Comparison of ENCODE assay signal across 8 mouse cellular contexts in the genomic region with DNA sequence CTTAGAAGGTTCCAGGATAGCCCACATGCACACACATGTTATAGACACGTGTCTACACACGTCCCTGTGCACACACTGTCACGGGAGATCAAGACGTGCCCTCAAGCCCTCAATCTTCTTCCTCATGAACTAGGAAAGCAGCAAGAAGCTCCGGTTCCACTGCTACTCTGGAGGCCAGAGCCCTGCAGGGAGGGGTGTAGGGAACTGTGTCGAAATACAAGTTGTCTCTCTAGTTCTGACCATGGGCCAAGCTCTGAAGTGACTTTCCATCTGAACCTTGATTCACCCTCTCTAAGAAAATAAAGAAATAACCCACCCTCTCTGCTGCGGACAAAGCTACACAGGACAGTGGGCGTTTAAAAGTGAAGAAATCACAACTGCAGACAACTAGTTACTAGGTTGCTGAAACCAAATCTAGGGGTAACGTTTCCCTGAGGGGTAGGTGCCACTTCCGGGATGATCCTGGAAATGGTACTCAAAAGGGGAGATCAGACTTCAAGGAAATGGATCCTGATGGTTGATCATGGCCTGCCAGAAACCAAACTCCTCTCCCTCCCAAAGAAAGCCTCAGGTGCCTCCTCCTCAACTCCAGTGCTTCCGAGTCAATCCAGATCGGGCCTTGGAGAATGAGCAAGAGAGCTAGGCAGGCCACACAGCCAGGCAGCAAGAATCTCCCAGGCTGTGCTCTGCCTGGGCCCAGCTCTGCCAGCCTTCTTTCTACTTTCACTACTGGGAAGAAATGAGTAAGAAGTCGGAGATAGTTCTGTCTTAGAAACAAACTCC. TPM values are rescaled to one million over a fixed set of nuclear protein-coding genes. Genes with fewer than 3 reads are reported as not detected.
DNase-seq lines count a peak whose midpoint lies in the region; ATAC-seq and TF ChIP-seq lines count a peak whose summit lies in the region.

No protein-coding gene starts in this region.

- H3K4me1 ChIP-seq in kidney, postnatal 0 days (replicated peaks; ENCODE audit: insufficient read depth, low read length) = peaks cover 22% of the 10 kb centered on the region
- peaks cover 4% of the 10 kb centered on the region for H3K4me1 ChIP-seq in bone marrow, adult 2 months (ENCODE audit: control insufficient read depth, insufficient read depth, low read length)
- peaks cover 29% of the 10 kb centered on the region for H3K4me1 ChIP-seq in heart, embryonic 15.5 days (replicated peaks)
- peaks cover 31% of the 10 kb centered on the region for H3K4me1 ChIP-seq in lung, embryonic 15.5 days
- H3K4me1 ChIP-seq in stomach, postnatal 0 days (replicated peaks; ENCODE audit: control insufficient read depth, insufficient read depth) = peaks cover 4% of the 10 kb centered on the region

- no peak for TF ChIP-seq POLR2A in bone marrow, adult 2 months (IDR thresholded peaks at IDR 0.05; ENCODE audit: borderline replicate concordance, control insufficient read depth, low read depth, low read length)

- H3K4me3 ChIP-seq in kidney, postnatal 0 days (replicated peaks; ENCODE audit: low read depth, low read length) = peak overlapping the region; percentile 95
- H3K4me3 ChIP-seq in bone marrow, adult 2 months (replicated peaks; ENCODE audit: control insufficient read depth, low read depth, low read length) = peak overlapping the region; percentile 82
- peak overlapping the region; percentile 92 for H3K4me3 ChIP-seq in heart, embryonic 15.5 days
- peak overlapping the region; percentile 86 for H3K4me3 ChIP-seq in lung, embryonic 15.5 days
- H3K4me3 ChIP-seq in stomach, postnatal 0 days (ENCODE audit: low read depth, low read length) = peak overlapping the region; percentile 93

- H3K27me3 ChIP-seq in kidney, postnatal 0 days (ENCODE audit: insufficient read depth, low read length) = no peaks in the 10 kb centered on the region
- H3K27me3 ChIP-seq in heart, embryonic 15.5 days = no peaks in the 10 kb centered on the region
- H3K27me3 ChIP-seq in lung, embryonic 15.5 days = no peaks in the 10 kb centered on the region
- no peaks in the 10 kb centered on the region for H3K27me3 ChIP-seq in stomach, postnatal 0 days (ENCODE audit: control insufficient read depth, insufficient read depth, low read length)

- peak overlapping the region; percentile 85 for H3K4me2 ChIP-seq in kidney, postnatal 0 days (ENCODE audit: low read length)
- H3K4me2 ChIP-seq in heart, embryonic 15.5 days = peak overlapping the region; percentile 80
- H3K4me2 ChIP-seq in lung, embryonic 15.5 days = peak overlapping the region; percentile 90
- H3K4me2 ChIP-seq in stomach, postnatal 0 days (replicated peaks; ENCODE audit: low read depth) = peak overlapping the region; percentile 80

- peak overlapping the region; percentile 98 for H3K9ac ChIP-seq in kidney, postnatal 0 days (ENCODE audit: low read depth, low read length)
- peak overlapping the region; percentile 97 for H3K9ac ChIP-seq in heart, embryonic 15.5 days
- H3K9ac ChIP-seq in lung, embryonic 15.5 days = peak overlapping the region; percentile 93
- peak overlapping the region; percentile 99 for H3K9ac ChIP-seq in stomach, postnatal 0 days (ENCODE audit: low read length)

- TF ChIP-seq EP300 in stomach, postnatal 0 days (optimal IDR thresholded peaks at IDR 0.05) = no peak

- no peaks in the 10 kb centered on the region for H3K9me3 ChIP-seq in kidney, postnatal 0 days (replicated peaks; ENCODE audit: low read length)
- no peaks in the 10 kb centered on the region for H3K9me3 ChIP-seq in heart, embryonic 15.5 days (replicated peaks)
- no peaks in the 10 kb centered on the region for H3K9me3 ChIP-seq in lung, embryonic 15.5 days
- H3K9me3 ChIP-seq in stomach, postnatal 0 days (ENCODE audit: control insufficient read depth, low read length) = no peaks in the 10 kb centered on the region

- H3K36me3 ChIP-seq in kidney, postnatal 0 days (ENCODE audit: insufficient read depth, low read length) = peaks cover 26% of the 10 kb centered on the region; the same call in 1 of the 2 replicates
- H3K36me3 ChIP-seq in heart, embryonic 15.5 days = peaks cover 35% of the 10 kb centered on the region
- H3K36me3 ChIP-seq in lung, embryonic 15.5 days = peaks cover 35% of the 10 kb centered on the region
- H3K36me3 ChIP-seq in stomach, postnatal 0 days (ENCODE audit: control insufficient read depth, insufficient read depth, low read length) = peaks cover 27% of the 10 kb centered on the region

- ATAC-seq in kidney, postnatal 0 days (replicated peaks; ENCODE audit: low FRiP score, low read depth) = no peak
- no peak for ATAC-seq in heart, embryonic 15.5 days (replicated peaks; ENCODE audit: insufficient number of reproducible peaks, insufficient read depth, low FRiP score, low read depth)
- no peak for ATAC-seq in lung, embryonic 15.5 days (ENCODE audit: borderline replicate concordance, extremely low read depth, low FRiP score, low TSS enrichment)
- no peak for ATAC-seq in stomach, postnatal 0 days (ENCODE audit: low FRiP score, low TSS enrichment)

- peak overlapping the region; percentile 95 for H3K27ac ChIP-seq in kidney, postnatal 0 days
- peak overlapping the region; percentile 97 for H3K27ac ChIP-seq in bone marrow, adult 2 months (ENCODE audit: control insufficient read depth, insufficient read depth, low read depth, low read length, poor library complexity)
- H3K27ac ChIP-seq in heart, embryonic 15.5 days = peak overlapping the region; percentile 95
- peak overlapping the region; percentile 88 for H3K27ac ChIP-seq in lung, embryonic 15.5 days
- H3K27ac ChIP-seq in stomach, postnatal 0 days (replicated peaks) = peak overlapping the region; percentile 98

- no peak for TF ChIP-seq CTCF in kidney, postnatal 0 days (IDR thresholded peaks at IDR 0.05; ENCODE audit: low read depth)
- TF ChIP-seq CTCF in bone marrow, adult 2 months (IDR thresholded peaks at IDR 0.05; ENCODE audit: control insufficient read depth, insufficient read depth, low read length) = no peak
- TF ChIP-seq CTCF in stomach, postnatal 0 days (IDR thresholded peaks at IDR 0.05; ENCODE audit: low read depth) = no peak

- 38% methylated on average over 13 of the region's 13 CpGs for WGBS in kidney, postnatal 0 days
- 22% methylated on average over 13 of the region's 13 CpGs for WGBS in bone marrow, adult 2 months
- WGBS in heart, embryonic 15.5 days = 44% methylated on average over 13 of the region's 13 CpGs
- 44% methylated on average over 13 of the region's 13 CpGs for WGBS in lung, embryonic 15.5 days
- 28% methylated on average over 13 of the region's 13 CpGs for WGBS in stomach, postnatal 0 days

- peak; percentile 39 for DNase-seq in kidney, postnatal 0 days (ENCODE audit: low spot score)
- no peak for DNase-seq in kidney, adult 18-20 months
- DNase-seq in stomach, postnatal 0 days (ENCODE audit: low spot score) = no peak
- DNase-seq in layer of hippocampus, postnatal 36 days = no peak
- DNase-seq in layer of hippocampus, adult 18-20 months (ENCODE audit: low spot score in 2 of 2) = no peak

RNA-seq across cellular contexts. Expression of gene Sidt2, which starts 1.4 kb away (rescaled TPM):
- polyA plus RNA-seq in kidney, postnatal 0 days (2015; fragmentation: Nextera tagmentation; extraction: Ambion mirVana) = 50.8 and 53.5 TPM in 2 replicates
- 30.9 and 68.0 TPM in 2 replicates for polyA plus RNA-seq in bone marrow, adult 2 months (2011; ENCODE audit: insufficient read depth, insufficient read length, low replicate concordance, missing spikeins)
- 31.4 and 41.7 TPM in 2 replicates for polyA plus RNA-seq in heart, embryonic 15.5 days (2015; fragmentation: Nextera tagmentation; extraction: Ambion mirVana)
- polyA plus RNA-seq in lung, embryonic 15.5 days (2015; fragmentation: Nextera tagmentation; extraction: Ambion mirVana) = 31.6 and 36.9 TPM in 2 replicates
- 41.0 and 46.1 TPM in 2 replicates for polyA plus RNA-seq in stomach, postnatal 0 days (2015; fragmentation: Nextera tagmentation; extraction: Ambion mirVana)
- 10 to 100 TPM; 77.5 to 82.1 TPM for total RNA-seq in layer of hippocampus, postnatal 36 days (2021)
- 10 to 100 TPM; 69.1 to 76.4 TPM for total RNA-seq in layer of hippocampus, adult 18-20 months (2021)

RNA-seq across cellular contexts. Expression of gene Tagln, which starts 17.8 kb away (rescaled TPM):
- polyA plus RNA-seq in kidney, postnatal 0 days (2015; fragmentation: Nextera tagmentation; extraction: Ambion mirVana) = 116 and 126 TPM in 2 replicates
- polyA plus RNA-seq in bone marrow, adult 2 months (2011; ENCODE audit: insufficient read depth, insufficient read length, low replicate concordance, missing spikeins) = 2.3 and 22.2 TPM in 2 replicates
- 90.8 and 117 TPM in 2 replicates for polyA plus RNA-seq in heart, embryonic 15.5 days (2015; fragmentation: Nextera tagmentation; extraction: Ambion mirVana)
- 135 and 151 TPM in 2 replicates for polyA plus RNA-seq in lung, embryonic 15.5 days (2015; fragmentation: Nextera tagmentation; extraction: Ambion mirVana)
- 881 and 1,168 TPM in 2 replicates for polyA plus RNA-seq in stomach, postnatal 0 days (2015; fragmentation: Nextera tagmentation; extraction: Ambion mirVana)
- 1 to 10 TPM; 7.8 to 9.3 TPM for total RNA-seq in layer of hippocampus, postnatal 36 days (2021)
- total RNA-seq in layer of hippocampus, adult 18-20 months (2021) = 1 to 10 TPM; 3.4 to 8.3 TPM

RNA-seq across cellular contexts. Expression of gene Rnf214, which starts 47.0 kb away (rescaled TPM):
- polyA plus RNA-seq in kidney, postnatal 0 days (2015; fragmentation: Nextera tagmentation; extraction: Ambion mirVana) = 36.0 and 36.4 TPM in 2 replicates
- 27.9 and 30.3 TPM in 2 replicates for polyA plus RNA-seq in bone marrow, adult 2 months (2011; ENCODE audit: insufficient read depth, insufficient read length, low replicate concordance, missing spikeins)
- polyA plus RNA-seq in heart, embryonic 15.5 days (2015; fragmentation: Nextera tagmentation; extraction: Ambion mirVana) = 40.3 and 43.3 TPM in 2 replicates
- polyA plus RNA-seq in lung, embryonic 15.5 days (2015; fragmentation: Nextera tagmentation; extraction: Ambion mirVana) = 43.2 and 51.1 TPM in 2 replicates
- 18.9 and 22.3 TPM in 2 replicates for polyA plus RNA-seq in stomach, postnatal 0 days (2015; fragmentation: Nextera tagmentation; extraction: Ambion mirVana)
- total RNA-seq in layer of hippocampus, postnatal 36 days (2021) = 10 to 100 TPM; 68.2 to 76.1 TPM
- 10 to 100 TPM; 71.8 to 73.2 TPM for total RNA-seq in layer of hippocampus, adult 18-20 months (2021)

RNA-seq across cellular contexts. Expression of gene Pcsk7, which starts 47.4 kb away (rescaled TPM):
- 18.2 and 19.7 TPM in 2 replicates for polyA plus RNA-seq in kidney, postnatal 0 days (2015; fragmentation: Nextera tagmentation; extraction: Ambion mirVana)
- 10.1 and 24.5 TPM in 2 replicates for polyA plus RNA-seq in bone marrow, adult 2 months (2011; ENCODE audit: insufficient read depth, insufficient read length, low replicate concordance, missing spikeins)
- polyA plus RNA-seq in heart, embryonic 15.5 days (2015; fragmentation: Nextera tagmentation; extraction: Ambion mirVana) = 17.0 and 19.6 TPM in 2 replicates
- polyA plus RNA-seq in lung, embryonic 15.5 days (2015; fragmentation: Nextera tagmentation; extraction: Ambion mirVana) = 20.3 and 25.4 TPM in 2 replicates
- polyA plus RNA-seq in stomach, postnatal 0 days (2015; fragmentation: Nextera tagmentation; extraction: Ambion mirVana) = 17.8 and 19.7 TPM in 2 replicates
- total RNA-seq in layer of hippocampus, postnatal 36 days (2021) = 10 to 100 TPM; 23.3 to 25.3 TPM
- 10 to 100 TPM; 21.4 to 23.1 TPM for total RNA-seq in layer of hippocampus, adult 18-20 months (2021)

RNA-seq across cellular contexts. Expression of gene Pafah1b2, which starts 58.8 kb away (rescaled TPM):
- polyA plus RNA-seq in kidney, postnatal 0 days (2015; fragmentation: Nextera tagmentation; extraction: Ambion mirVana) = 113 and 127 TPM in 2 replicates
- polyA plus RNA-seq in bone marrow, adult 2 months (2011; ENCODE audit: insufficient read depth, insufficient read length, low replicate concordance, missing spikeins) = 14.6 and 25.6 TPM in 2 replicates
- polyA plus RNA-seq in heart, embryonic 15.5 days (2015; fragmentation: Nextera tagmentation; extraction: Ambion mirVana) = 105 and 124 TPM in 2 replicates
- polyA plus RNA-seq in lung, embryonic 15.5 days (2015; fragmentation: Nextera tagmentation; extraction: Ambion mirVana) = 174 and 175 TPM in 2 replicates
- polyA plus RNA-seq in stomach, postnatal 0 days (2015; fragmentation: Nextera tagmentation; extraction: Ambion mirVana) = 70.8 and 79.0 TPM in 2 replicates
- total RNA-seq in layer of hippocampus, postnatal 36 days (2021) = 100 to 1,000 TPM; 227 to 234 TPM
- 100 to 1,000 TPM; 237 to 239 TPM for total RNA-seq in layer of hippocampus, adult 18-20 months (2021)
